8 mouse cellular contexts compared by ENCODE assay signal in genomic region chr2:53007142-53007541, GRCm38 (mm10).
DNase-seq lines count a peak whose midpoint lies in the region; ATAC-seq and TF ChIP-seq lines count a peak whose summit lies in the region.
"Had no signal": no experiment of that assay in that cellular context is flagged by ENCODE, and none has a peak within 500 bp of the region (broad histone marks: within the 10 kb centered on the region; RNA-seq: fewer than 3 reads in every experiment).

No protein-coding gene starts in this region.

- no peak overlapping the region for H3K9ac ChIP-seq in heart, postnatal 0 days (replicated peaks; ENCODE audit: low read depth, low read length)
- no peak overlapping the region for H3K9ac ChIP-seq in lung, postnatal 0 days (replicated peaks; ENCODE audit: low read depth)
- H3K9ac ChIP-seq: heart, embryonic 13.5 days had no signal

- H3K4me1 ChIP-seq in E14TG2a.4 (replicated peaks; ENCODE audit: low read depth, low read length) = peaks cover 19% of the 10 kb centered on the region
- no peaks in the 10 kb centered on the region for H3K4me1 ChIP-seq in heart, postnatal 0 days (ENCODE audit: control insufficient read depth, insufficient read depth)
- H3K4me1 ChIP-seq in lung, postnatal 0 days (ENCODE audit: insufficient read depth, low read depth, low read length) = no peaks in the 10 kb centered on the region

- no peak overlapping the region for H3K27ac ChIP-seq in heart, postnatal 0 days (ENCODE audit: low read depth)
- H3K27ac ChIP-seq in lung, postnatal 0 days (ENCODE audit: low read length) = no peak overlapping the region
- H3K27ac ChIP-seq: heart, embryonic 13.5 days had no signal

- peak; percentile 61 for DNase-seq in WW6 (ENCODE audit: low read depth, low spot score)
- DNase-seq in cerebellum, postnatal 4 days (ENCODE audit: low spot score in 2 of 2) = peak; percentile 41 to 72
- DNase-seq in heart, postnatal 0 days (ENCODE audit: low spot score) = peak; percentile 27
- peak; percentile 78 to 85 for DNase-seq in kidney, postnatal 36 days
- peak; percentile 82 for DNase-seq in lung, postnatal 0 days (ENCODE audit: low spot score)
- DNase-seq in spleen, postnatal 4 days (ENCODE audit: low spot score in 2 of 2) = peak; percentile 19 to 64

- H3K36me3 ChIP-seq in E14TG2a.4 (ENCODE audit: insufficient read depth, low read length) = no peaks in the 10 kb centered on the region
- H3K36me3 ChIP-seq in heart, postnatal 0 days (replicated peaks; ENCODE audit: control insufficient read depth, insufficient read depth, low read length) = no peaks in the 10 kb centered on the region
- H3K36me3 ChIP-seq in lung, postnatal 0 days (ENCODE audit: insufficient read depth, low read length) = no peaks in the 10 kb centered on the region
- H3K36me3 ChIP-seq: heart, embryonic 13.5 days had no signal

- peak; percentile 66 for TF ChIP-seq CTCF in E14TG2a.4 (conservative IDR thresholded peaks at IDR 0.05; ENCODE audit: low read length)
- peak; percentile 70 for TF ChIP-seq CTCF in heart, postnatal 0 days (IDR thresholded peaks at IDR 0.05; ENCODE audit: low read depth)
- peak; percentile 96 for TF ChIP-seq CTCF in lung, postnatal 0 days (IDR thresholded peaks at IDR 0.05)

- H3K9me3 ChIP-seq in E14TG2a.4 (ENCODE audit: low read length) = no peaks in the 10 kb centered on the region
- no peaks in the 10 kb centered on the region for H3K9me3 ChIP-seq in heart, postnatal 0 days (replicated peaks; ENCODE audit: control insufficient read depth, low read length)
- H3K9me3 ChIP-seq in lung, postnatal 0 days (ENCODE audit: low read length) = no peaks in the 10 kb centered on the region
- H3K9me3 ChIP-seq: heart, embryonic 13.5 days had no signal

- ATAC-seq in heart, postnatal 0 days (ENCODE audit: insufficient read depth, low read depth) = peak; percentile 39; the same call in 1 of the 2 replicates
- peak; percentile 48 for ATAC-seq in lung, postnatal 0 days

- no peak overlapping the region for H3K4me2 ChIP-seq in heart, postnatal 0 days (ENCODE audit: low read depth, low read length)
- H3K4me2 ChIP-seq in lung, postnatal 0 days (replicated peaks; ENCODE audit: low read depth, low read length) = no peak overlapping the region
- H3K4me2 ChIP-seq: heart, embryonic 13.5 days had no signal

- no peak overlapping the region for H3K4me3 ChIP-seq in E14TG2a.4 (replicated peaks; ENCODE audit: low read length)
- no peak overlapping the region for H3K4me3 ChIP-seq in heart, postnatal 0 days (ENCODE audit: low read depth, low read length)
- H3K4me3 ChIP-seq in lung, postnatal 0 days (ENCODE audit: low read depth, low read length) = no peak overlapping the region
- H3K4me3 ChIP-seq: heart, embryonic 13.5 days had no signal

- no peak for TF ChIP-seq EP300 in heart, postnatal 0 days (IDR thresholded peaks at IDR 0.05; ENCODE audit: low read depth)
- TF ChIP-seq EP300 in lung, postnatal 0 days (IDR thresholded peaks at IDR 0.05) = no peak

- 6% methylated on average over 5 of the region's 5 CpGs for WGBS in heart, postnatal 0 days
- 20% methylated on average over 5 of the region's 5 CpGs for WGBS in lung, postnatal 0 days

- no peaks in the 10 kb centered on the region for H3K27me3 ChIP-seq in E14TG2a.4 (ENCODE audit: insufficient read depth, low read length)
- H3K27me3 ChIP-seq in heart, postnatal 0 days (ENCODE audit: control insufficient read depth, insufficient read depth, low read length) = no peaks in the 10 kb centered on the region
- no peaks in the 10 kb centered on the region for H3K27me3 ChIP-seq in lung, postnatal 0 days (replicated peaks; ENCODE audit: insufficient read depth, low read length)
- H3K27me3 ChIP-seq: heart, embryonic 13.5 days had no signal

Comparison
In these comparisons a context has a peak if more than half of its experiments do, and no peak if none do; other contexts are left out.
1. DNase-seq: peak in every context shown above with its lines; median percentile 82 in lung, postnatal 0 days; 82 in kidney, postnatal 36 days; 61 in WW6; 56 in cerebellum, postnatal 4 days; 42 in spleen, postnatal 4 days; 27 in heart, postnatal 0 days.